Mouse (Mus musculus): ENCODE measurements at regions not wholly inside any gene's neighbourhood (a gene's known extent, or its start where the extent isn't known, plus 50 kb on each side); places are given as distances from the start of the nearest gene placed in this dataset.

GRCm38 (mm10) chr16:85680351-85680750 lies 122.6 kb downstream of the Adamts1 start:
- TF ChIP-seq CTCF (IDR thresholded peaks at IDR 0.05; ENCODE audit: borderline replicate concordance, insufficient read depth, low read depth, low read length) (no peak), POLR2A (IDR thresholded peaks at IDR 0.05; ENCODE audit: borderline replicate concordance, insufficient read depth, low read length) (no peak)

Measured in cerebellum, adult 2 months (tissue).